Mouse (Mus musculus): Measurements from ENCODE around the gene Nln. TPM values are rescaled to one million over a fixed set of nuclear protein-coding genes. Genes with fewer than 3 reads are reported as not detected.
A peak's percentile ranks its signal among the peaks of the same experiment; 100 is the strongest.

Gene Nln
- polyA plus RNA-seq (2015; fragmentation: Nextera tagmentation; extraction: Ambion mirVana): 66.4 and 68.3 TPM in 2 replicates

- Histone ChIP-seq H3K27ac (ENCODE audit: low read depth, low read length) (peak within 1 kb of the TSS; percentile 86), H3K36me3 (ENCODE audit: control insufficient read depth, insufficient read depth, low read length) (peaks cover 2% of the 10 kb centered on the region; the same call in 1 of the 2 replicates), H3K4me1 (ENCODE audit: control insufficient read depth, insufficient read depth, low read depth, low read length) (peaks cover 13% of the 10 kb centered on the region), H3K9ac (ENCODE audit: low read depth, low read length) (peak within 1 kb of the TSS; percentile 83), H3K4me3 (ENCODE audit: low read length) (peak within 1 kb of the TSS; percentile 82), H3K4me2 (ENCODE audit: low read length) (peak within 1 kb of the TSS; percentile 88), H3K27me3 (replicated peaks; ENCODE audit: control insufficient read depth, insufficient read depth, low read length) (no peaks in the 10 kb centered on the region), H3K9me3 (ENCODE audit: control insufficient read depth, low read length) (no peaks in the 10 kb centered on the region)
- WGBS: 0% methylated on average over 18 of the region's 44 CpGs
- peak; percentile 96 for ATAC-seq
These were observed at the start of gene Nln, which contains the start of gene Sgtb for GRCm38 (mm10) chr13:104109288-104109815. Nln (minus strand) TSS chr13:104109614. Sgtb (plus strand) TSS chr13:104109741.

- Histone ChIP-seq H3K9ac (ENCODE audit: low read depth, low read length) (no peak overlapping the region), H3K27me3 (replicated peaks; ENCODE audit: control insufficient read depth, insufficient read depth, low read length) (no peaks in the 10 kb centered on the region), H3K27ac (ENCODE audit: low read depth, low read length) (no peak overlapping the region), H3K9me3 (ENCODE audit: control insufficient read depth, low read length) (no peaks in the 10 kb centered on the region), H3K4me3 (ENCODE audit: low read length) (no peak overlapping the region), H3K36me3 (ENCODE audit: control insufficient read depth, insufficient read depth, low read length) (peaks cover 10% of the 10 kb centered on the region), H3K4me1 (ENCODE audit: control insufficient read depth, insufficient read depth, low read depth, low read length) (no peaks in the 10 kb centered on the region), H3K4me2 (ENCODE audit: low read length) (no peak overlapping the region)
- WGBS: 96% methylated on average over 1 of the region's 1 CpGs
- ATAC-seq: no peak
These were observed 46.3 kb upstream of the Nln start for GRCm38 (mm10) chr13:104155686-104156085.

- Histone ChIP-seq H3K4me3 (ENCODE audit: low read length) (no peak overlapping the region), H3K27me3 (replicated peaks; ENCODE audit: control insufficient read depth, insufficient read depth, low read length) (no peaks in the 10 kb centered on the region), H3K9ac (ENCODE audit: low read depth, low read length) (no peak overlapping the region), H3K36me3 (ENCODE audit: control insufficient read depth, insufficient read depth, low read length) (peaks cover 10% of the 10 kb centered on the region), H3K4me1 (ENCODE audit: control insufficient read depth, insufficient read depth, low read depth, low read length) (no peaks in the 10 kb centered on the region), H3K27ac (ENCODE audit: low read depth, low read length) (no peak overlapping the region), H3K9me3 (ENCODE audit: control insufficient read depth, low read length) (no peaks in the 10 kb centered on the region), H3K4me2 (ENCODE audit: low read length) (no peak overlapping the region)
- ATAC-seq: no peak
- WGBS: 90% methylated on average over 7 of the region's 7 CpGs
These were observed 45.7 kb upstream of the Nln start for GRCm38 (mm10) chr13:104155106-104155505.

- H3K36me3 ChIP-seq (ENCODE audit: control insufficient read depth, insufficient read depth, low read length): peaks cover 6% of the 10 kb centered on the region; the same call in 1 of the 2 replicates
These were observed 44.8 kb upstream of the Nln start for GRCm38 (mm10) chr13:104154180-104154579.

GRCm38 (mm10) chr13:104145646-104146045, 36.2 kb upstream of the Nln start:
- no peak overlapping the region for H3K9ac ChIP-seq (ENCODE audit: low read depth, low read length)
- no peaks in the 10 kb centered on the region for H3K27me3 ChIP-seq (replicated peaks; ENCODE audit: control insufficient read depth, insufficient read depth, low read length)
- H3K4me1 ChIP-seq (ENCODE audit: control insufficient read depth, insufficient read depth, low read depth, low read length): no peaks in the 10 kb centered on the region
- no peak overlapping the region for H3K4me3 ChIP-seq (ENCODE audit: low read length)
- no peak for ATAC-seq
- no peak overlapping the region for H3K4me2 ChIP-seq (ENCODE audit: low read length)
- H3K9me3 ChIP-seq (ENCODE audit: control insufficient read depth, low read length): no peaks in the 10 kb centered on the region
- WGBS: 92% methylated on average over 3 of the region's 3 CpGs
- no peak overlapping the region for H3K27ac ChIP-seq (ENCODE audit: low read depth, low read length)
- peaks cover 31% of the 10 kb centered on the region for H3K36me3 ChIP-seq (ENCODE audit: control insufficient read depth, insufficient read depth, low read length)

More at GRCm38 (mm10) chr13:104154180-104154579, 44.8 kb upstream of the Nln start:
- Histone ChIP-seq H3K27ac (ENCODE audit: low read depth, low read length) (no peak overlapping the region), H3K9me3 (ENCODE audit: control insufficient read depth, low read length) (no peaks in the 10 kb centered on the region), H3K4me1 (ENCODE audit: control insufficient read depth, insufficient read depth, low read depth, low read length) (no peaks in the 10 kb centered on the region), H3K4me3 (ENCODE audit: low read length) (no peak overlapping the region), H3K9ac (ENCODE audit: low read depth, low read length) (no peak overlapping the region), H3K27me3 (replicated peaks; ENCODE audit: control insufficient read depth, insufficient read depth, low read length) (no peaks in the 10 kb centered on the region), H3K4me2 (ENCODE audit: low read length) (no peak overlapping the region)
- ATAC-seq: no peak
- WGBS: 95% methylated on average over 5 of the region's 5 CpGs

- Histone ChIP-seq H3K4me2 (ENCODE audit: low read length) (no peak overlapping the region), H3K9ac (ENCODE audit: low read depth, low read length) (no peak overlapping the region), H3K4me1 (ENCODE audit: control insufficient read depth, insufficient read depth, low read depth, low read length) (no peaks in the 10 kb centered on the region), H3K4me3 (ENCODE audit: low read length) (no peak overlapping the region), H3K27ac (ENCODE audit: low read depth, low read length) (no peak overlapping the region), H3K27me3 (replicated peaks; ENCODE audit: control insufficient read depth, insufficient read depth, low read length) (no peaks in the 10 kb centered on the region), H3K9me3 (ENCODE audit: control insufficient read depth, low read length) (no peaks in the 10 kb centered on the region), H3K36me3 (ENCODE audit: control insufficient read depth, insufficient read depth, low read length) (peaks cover 38% of the 10 kb centered on the region)
- ATAC-seq: no peak
- WGBS: 66% methylated on average over 9 of the region's 9 CpGs
These were observed 35.5 kb upstream of the Nln start for GRCm38 (mm10) chr13:104144871-104145270.

GRCm38 (mm10) chr13:104139369-104140209, 30.2 kb upstream of the Nln start:
- Histone ChIP-seq H3K9ac (ENCODE audit: low read depth, low read length) (no peak overlapping the region), H3K4me2 (ENCODE audit: low read length) (peak overlapping the region; percentile 19; the same call in 1 of the 2 replicates), H3K4me3 (ENCODE audit: low read length) (no peak overlapping the region), H3K9me3 (ENCODE audit: control insufficient read depth, low read length) (no peaks in the 10 kb centered on the region), H3K27me3 (replicated peaks; ENCODE audit: control insufficient read depth, insufficient read depth, low read length) (no peaks in the 10 kb centered on the region), H3K36me3 (ENCODE audit: control insufficient read depth, insufficient read depth, low read length) (peaks cover 37% of the 10 kb centered on the region), H3K4me1 (ENCODE audit: control insufficient read depth, insufficient read depth, low read depth, low read length) (no peaks in the 10 kb centered on the region), H3K27ac (ENCODE audit: low read depth, low read length) (no peak overlapping the region)
- ATAC-seq: peak; percentile 71
- 43% methylated on average over 13 of the region's 13 CpGs for WGBS

- WGBS: 57% methylated on average over 4 of the region's 4 CpGs
- Histone ChIP-seq H3K9me3 (ENCODE audit: control insufficient read depth, low read length) (no peaks in the 10 kb centered on the region), H3K4me2 (ENCODE audit: low read length) (no peak overlapping the region), H3K4me1 (ENCODE audit: control insufficient read depth, insufficient read depth, low read depth, low read length) (no peaks in the 10 kb centered on the region), H3K9ac (ENCODE audit: low read depth, low read length) (no peak overlapping the region), H3K36me3 (ENCODE audit: control insufficient read depth, insufficient read depth, low read length) (peaks cover 23% of the 10 kb centered on the region), H3K27me3 (replicated peaks; ENCODE audit: control insufficient read depth, insufficient read depth, low read length) (no peaks in the 10 kb centered on the region), H3K27ac (ENCODE audit: low read depth, low read length) (no peak overlapping the region), H3K4me3 (ENCODE audit: low read length) (no peak overlapping the region)
- ATAC-seq: no peak
These were observed 25.2 kb upstream of the Nln start for GRCm38 (mm10) chr13:104134510-104135085.

- Histone ChIP-seq H3K4me1 (ENCODE audit: control insufficient read depth, insufficient read depth, low read depth, low read length) (no peaks in the 10 kb centered on the region), H3K9me3 (ENCODE audit: control insufficient read depth, low read length) (no peaks in the 10 kb centered on the region), H3K27ac (ENCODE audit: low read depth, low read length) (no peak overlapping the region), H3K4me3 (ENCODE audit: low read length) (no peak overlapping the region), H3K36me3 (ENCODE audit: control insufficient read depth, insufficient read depth, low read length) (peaks cover 22% of the 10 kb centered on the region), H3K4me2 (ENCODE audit: low read length) (no peak overlapping the region), H3K9ac (ENCODE audit: low read depth, low read length) (no peak overlapping the region), H3K27me3 (replicated peaks; ENCODE audit: control insufficient read depth, insufficient read depth, low read length) (no peaks in the 10 kb centered on the region)
- ATAC-seq: no peak
- 92% methylated on average over 2 of the region's 2 CpGs for WGBS
These were observed 23.1 kb upstream of the Nln start for GRCm38 (mm10) chr13:104132561-104132960.
